Mouse (Mus musculus): ENCODE measurements around the gene Hoxa10. TPM values are rescaled to one million over a fixed set of nuclear protein-coding genes. Genes with fewer than 3 reads are reported as not detected.

Gene Hoxa10
- polyA plus RNA-seq, 1 experiment from 2014 or later = not detected

DNA sequence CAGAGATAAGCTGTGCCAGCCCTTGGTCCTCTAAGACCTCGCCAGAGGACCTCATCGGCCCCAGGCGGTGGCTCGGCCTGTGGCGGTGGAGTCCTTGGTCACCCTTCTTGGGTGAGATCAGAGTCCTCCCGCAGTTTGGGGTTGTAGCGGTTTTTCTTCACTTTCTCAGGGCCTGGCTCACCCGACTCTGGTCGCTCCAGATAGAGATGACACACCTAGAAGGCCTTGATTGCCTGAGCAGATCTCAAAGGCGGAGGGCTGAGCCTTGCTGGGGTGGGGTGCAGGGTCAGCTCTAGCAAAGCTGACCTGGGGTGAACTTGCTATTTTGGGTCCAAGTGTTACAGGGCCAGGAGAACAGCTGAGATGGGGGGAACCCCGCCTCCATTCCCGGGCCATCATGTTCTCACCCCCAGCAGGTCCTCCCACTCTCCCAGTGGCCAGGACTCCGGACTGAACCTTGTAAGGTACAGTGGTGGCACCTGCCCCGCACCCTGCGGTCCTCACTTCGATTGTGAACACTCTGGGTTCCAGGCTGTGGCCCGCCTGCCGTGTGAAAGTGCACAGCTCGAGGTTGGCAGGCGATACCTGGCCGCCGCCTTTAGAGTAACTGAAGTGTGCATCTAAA, 33.1 kb upstream of the Hoxa10 start:
- DNase-seq (ENCODE audit: low spot score) (peak; percentile 64), ATAC-seq (replicated peaks; ENCODE audit: low FRiP score) (no peak)
- no peak overlapping the region for H3K9ac ChIP-seq (ENCODE audit: low read length)
- peaks cover 92% of the 10 kb centered on the region for H3K27me3 ChIP-seq (ENCODE audit: control insufficient read depth, insufficient read depth, low read length)
- no peaks in the 10 kb centered on the region for H3K4me1 ChIP-seq (replicated peaks; ENCODE audit: control insufficient read depth, insufficient read depth, low read length)
- H3K4me2 ChIP-seq (ENCODE audit: low read depth, low read length, severe bottlenecking) = no peak overlapping the region
- H3K9me3 ChIP-seq (ENCODE audit: control insufficient read depth, low read length) = no peaks in the 10 kb centered on the region
- H3K36me3 ChIP-seq (ENCODE audit: control insufficient read depth, insufficient read depth, low read length) = no peaks in the 10 kb centered on the region
- no peak overlapping the region for H3K4me3 ChIP-seq (ENCODE audit: low read depth, low read length)
- 1% methylated on average over 22 of the region's 22 CpGs for WGBS
- no peak overlapping the region for H3K27ac ChIP-seq (ENCODE audit: low read depth, low read length)

DNA sequence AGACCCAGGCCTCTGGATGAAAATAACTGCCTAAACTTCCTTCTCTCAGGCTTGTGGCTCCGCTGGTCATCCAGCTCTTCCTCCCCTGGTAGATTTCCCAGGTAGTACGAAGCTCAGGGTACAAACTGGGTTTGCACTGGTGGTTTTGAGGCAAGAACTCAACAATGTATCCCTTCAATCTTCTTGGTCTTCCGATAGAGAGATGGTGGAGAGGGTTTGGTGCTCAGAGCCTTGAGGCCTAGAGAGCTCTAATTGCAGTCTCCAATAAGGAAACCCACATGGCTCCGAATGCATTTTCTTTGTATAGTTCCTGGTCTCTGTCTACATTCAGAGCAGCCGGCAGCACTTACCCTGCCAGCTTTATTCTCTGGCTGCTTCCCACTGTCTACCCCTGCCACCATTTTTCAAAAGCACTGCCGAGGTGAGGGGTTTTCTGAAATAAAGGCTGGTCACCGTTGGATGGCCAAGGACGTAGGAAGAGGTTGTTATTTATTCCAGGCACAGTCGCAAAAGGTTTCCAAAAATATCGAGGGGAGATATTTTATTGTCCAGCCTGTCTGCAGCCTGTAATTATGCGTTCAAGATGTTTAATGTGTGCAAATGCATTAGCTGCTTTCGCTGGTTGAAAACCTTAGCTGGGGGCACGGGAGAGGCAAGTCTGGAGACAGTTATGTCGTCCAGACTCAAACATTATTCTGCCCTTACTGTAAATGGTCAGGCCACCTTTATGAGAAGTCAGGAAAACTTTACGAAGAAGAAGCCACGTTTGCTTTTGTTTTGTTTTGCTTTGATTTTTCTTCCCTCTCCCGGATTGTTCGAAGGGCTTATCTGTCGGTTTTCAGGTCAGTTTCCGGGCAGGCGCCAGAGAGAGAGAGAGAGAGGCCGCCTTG, 32.4 kb upstream of the Hoxa10 start:
- Histone ChIP-seq H3K4me1 (replicated peaks; ENCODE audit: control insufficient read depth, insufficient read depth, low read length) (no peaks in the 10 kb centered on the region), H3K27me3 (ENCODE audit: control insufficient read depth, insufficient read depth, low read length) (peaks cover 98% of the 10 kb centered on the region), H3K9ac (ENCODE audit: low read length) (no peak overlapping the region), H3K36me3 (ENCODE audit: control insufficient read depth, insufficient read depth, low read length) (no peaks in the 10 kb centered on the region), H3K4me3 (ENCODE audit: low read depth, low read length) (no peak overlapping the region), H3K9me3 (ENCODE audit: control insufficient read depth, low read length) (no peaks in the 10 kb centered on the region), H3K4me2 (ENCODE audit: low read depth, low read length, severe bottlenecking) (no peak overlapping the region), H3K27ac (ENCODE audit: low read depth, low read length) (no peak overlapping the region)
- 2% methylated on average over 22 of the region's 22 CpGs for WGBS
- no peak for DNase-seq (ENCODE audit: low spot score)
- no peak for ATAC-seq (replicated peaks; ENCODE audit: low FRiP score)

DNA sequence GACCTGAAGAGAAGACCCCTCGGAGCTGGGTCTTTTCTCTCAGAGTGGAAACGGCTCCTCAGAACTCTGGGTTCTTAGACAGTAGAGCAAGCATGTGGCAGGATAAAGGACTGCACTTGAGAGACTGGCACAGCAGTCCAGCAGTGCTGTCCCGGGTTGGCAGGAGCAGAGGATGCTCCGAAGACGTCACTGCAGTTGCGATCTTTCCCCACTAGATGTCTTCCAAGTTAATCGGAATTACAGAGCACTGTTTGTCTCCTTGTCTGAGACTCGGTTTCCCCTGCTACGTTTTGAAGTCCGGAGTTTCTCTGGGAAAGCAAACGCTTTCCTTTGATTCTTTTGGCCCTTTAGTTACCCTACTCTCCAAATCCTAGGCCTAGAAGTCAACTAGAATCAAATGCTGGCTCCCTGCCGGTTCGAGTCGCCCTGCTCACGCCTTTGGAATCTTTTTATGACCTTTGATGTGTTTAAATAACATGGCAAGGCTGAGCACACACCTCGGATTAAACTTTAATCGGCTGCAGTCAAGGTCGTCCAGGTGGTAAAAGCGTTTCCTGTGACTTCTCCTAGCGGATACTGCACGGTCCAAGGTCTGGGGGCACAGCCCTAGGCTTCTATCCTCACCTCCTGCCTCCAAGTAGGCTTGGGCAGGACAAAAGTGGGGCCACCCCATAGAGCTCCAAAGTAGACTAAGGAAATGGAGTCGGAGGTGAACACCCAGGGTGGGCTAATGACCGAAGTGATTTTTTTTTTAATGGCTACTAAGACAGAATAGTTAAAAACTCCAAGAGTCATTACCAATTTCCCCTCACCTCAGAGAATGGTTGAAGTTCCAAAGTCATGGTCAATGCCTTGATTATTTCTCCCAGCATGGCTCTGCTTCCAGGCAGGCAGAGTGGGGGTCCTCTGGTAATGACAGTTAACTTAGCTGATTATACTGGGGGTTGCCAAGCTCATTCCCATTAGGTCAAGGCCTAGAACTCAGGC, 30.1 kb upstream of the Hoxa10 start:
- H3K27me3 ChIP-seq (ENCODE audit: control insufficient read depth, insufficient read depth, low read length) = peaks cover 95% of the 10 kb centered on the region
- H3K4me1 ChIP-seq (replicated peaks; ENCODE audit: control insufficient read depth, insufficient read depth, low read length) = no peaks in the 10 kb centered on the region
- H3K9ac ChIP-seq (ENCODE audit: low read length) = no peak overlapping the region
- H3K4me3 ChIP-seq (ENCODE audit: low read depth, low read length) = no peak overlapping the region
- 5% methylated on average over 23 of the region's 23 CpGs for WGBS
- ATAC-seq (replicated peaks; ENCODE audit: low FRiP score) = no peak
- DNase-seq (ENCODE audit: low spot score) = peak; percentile 80
- H3K9me3 ChIP-seq (ENCODE audit: control insufficient read depth, low read length) = no peaks in the 10 kb centered on the region
- no peak overlapping the region for H3K4me2 ChIP-seq (ENCODE audit: low read depth, low read length, severe bottlenecking)
- no peak overlapping the region for H3K27ac ChIP-seq (ENCODE audit: low read depth, low read length)
- H3K36me3 ChIP-seq (ENCODE audit: control insufficient read depth, insufficient read depth, low read length) = no peaks in the 10 kb centered on the region

DNA sequence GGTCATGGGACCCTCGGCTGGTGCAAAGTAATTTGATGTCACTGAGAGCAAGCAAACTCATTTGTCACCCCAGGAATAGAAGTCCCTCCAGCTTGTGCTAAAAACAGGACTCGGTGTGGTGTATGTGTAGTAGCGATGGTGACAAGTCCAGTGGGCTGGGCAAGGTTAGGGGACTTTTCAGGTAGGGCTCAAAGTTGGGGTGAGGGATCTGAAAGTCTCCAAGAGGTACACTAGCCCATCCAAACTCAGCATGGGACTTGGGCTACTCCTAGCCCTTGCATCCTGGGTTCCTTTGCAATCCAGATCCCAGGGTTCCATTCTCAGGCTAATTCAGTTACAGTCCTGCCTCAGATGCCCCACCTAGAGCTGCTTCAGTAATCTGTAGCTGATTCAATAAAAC, 28.1 kb upstream of the Hoxa10 start:
- Histone ChIP-seq H3K4me1 (replicated peaks; ENCODE audit: control insufficient read depth, insufficient read depth, low read length) (no peaks in the 10 kb centered on the region), H3K4me2 (ENCODE audit: low read depth, low read length, severe bottlenecking) (no peak overlapping the region), H3K9ac (ENCODE audit: low read length) (no peak overlapping the region), H3K27me3 (ENCODE audit: control insufficient read depth, insufficient read depth, low read length) (peaks cover 95% of the 10 kb centered on the region), H3K36me3 (ENCODE audit: control insufficient read depth, insufficient read depth, low read length) (no peaks in the 10 kb centered on the region), H3K9me3 (ENCODE audit: control insufficient read depth, low read length) (no peaks in the 10 kb centered on the region), H3K4me3 (ENCODE audit: low read depth, low read length) (no peak overlapping the region), H3K27ac (ENCODE audit: low read depth, low read length) (no peak overlapping the region)
- no peak for ATAC-seq (replicated peaks; ENCODE audit: low FRiP score)
- peak; percentile 43 for DNase-seq (ENCODE audit: low spot score)
- 4% methylated on average over 3 of the region's 3 CpGs for WGBS

DNA sequence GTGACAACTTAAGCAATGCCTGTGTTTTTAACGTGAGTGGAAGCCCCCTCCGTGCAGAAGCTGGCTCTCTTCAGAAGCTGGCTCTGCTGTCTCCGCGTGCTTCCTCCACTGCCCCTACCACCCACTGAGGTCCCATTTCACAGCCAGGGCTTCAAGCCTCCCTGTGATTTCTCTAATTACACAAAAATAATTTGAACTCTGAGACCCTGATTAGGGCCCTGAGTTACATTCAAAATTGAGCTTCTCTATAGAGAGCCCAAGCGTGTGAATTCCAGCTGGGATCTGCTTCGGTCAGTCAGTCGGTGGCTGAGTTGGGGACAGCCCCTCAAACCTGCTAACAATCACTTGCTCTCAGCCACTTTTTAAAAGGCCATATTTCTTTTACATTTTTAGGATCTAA, 27.7 kb upstream of the Hoxa10 start:
- 2% methylated on average over 7 of the region's 7 CpGs for WGBS
- ATAC-seq (replicated peaks; ENCODE audit: low FRiP score) = no peak
- DNase-seq (ENCODE audit: low spot score) = peak; percentile 39

DNA sequence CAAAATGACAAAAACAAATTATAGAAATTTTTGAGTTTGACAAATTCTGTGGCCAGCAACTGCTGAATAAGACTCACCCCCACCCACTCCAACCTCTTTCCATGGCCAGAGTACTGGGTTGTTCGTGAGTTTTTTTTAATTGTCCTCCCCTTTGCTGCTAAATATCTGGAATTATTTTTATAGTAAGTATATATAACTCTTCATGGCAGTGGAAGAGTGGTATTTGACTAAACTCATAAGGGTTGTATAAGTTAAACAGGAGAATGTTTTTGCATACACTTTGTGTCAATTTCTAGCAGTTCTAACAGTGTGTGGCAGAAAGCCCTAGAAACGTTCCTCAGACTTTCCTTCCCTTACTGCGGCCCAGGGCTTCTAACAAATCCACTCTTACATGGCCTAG, 27.0 kb upstream of the Hoxa10 start:
- Histone ChIP-seq H3K36me3 (ENCODE audit: control insufficient read depth, insufficient read depth, low read length) (no peaks in the 10 kb centered on the region), H3K4me3 (ENCODE audit: low read depth, low read length) (no peak overlapping the region), H3K4me2 (ENCODE audit: low read depth, low read length, severe bottlenecking) (no peak overlapping the region), H3K9ac (ENCODE audit: low read length) (no peak overlapping the region), H3K9me3 (ENCODE audit: control insufficient read depth, low read length) (no peaks in the 10 kb centered on the region), H3K27me3 (ENCODE audit: control insufficient read depth, insufficient read depth, low read length) (peaks cover 95% of the 10 kb centered on the region), H3K27ac (ENCODE audit: low read depth, low read length) (no peak overlapping the region), H3K4me1 (replicated peaks; ENCODE audit: control insufficient read depth, insufficient read depth, low read length) (no peaks in the 10 kb centered on the region)
- ATAC-seq (replicated peaks; ENCODE audit: low FRiP score) (no peak), DNase-seq (ENCODE audit: low spot score) (peak; percentile 41)
- 3% methylated on average over 3 of the region's 3 CpGs for WGBS

More for the DNA sequence above, 27.7 kb upstream of the Hoxa10 start:
- no peak overlapping the region for H3K4me2 ChIP-seq (ENCODE audit: low read depth, low read length, severe bottlenecking)
- no peak overlapping the region for H3K27ac ChIP-seq (ENCODE audit: low read depth, low read length)
- no peak overlapping the region for H3K4me3 ChIP-seq (ENCODE audit: low read depth, low read length)
- no peak overlapping the region for H3K9ac ChIP-seq (ENCODE audit: low read length)
- no peaks in the 10 kb centered on the region for H3K4me1 ChIP-seq (replicated peaks; ENCODE audit: control insufficient read depth, insufficient read depth, low read length)
- no peaks in the 10 kb centered on the region for H3K36me3 ChIP-seq (ENCODE audit: control insufficient read depth, insufficient read depth, low read length)
- H3K9me3 ChIP-seq (ENCODE audit: control insufficient read depth, low read length) = no peaks in the 10 kb centered on the region
- H3K27me3 ChIP-seq (ENCODE audit: control insufficient read depth, insufficient read depth, low read length) = peaks cover 95% of the 10 kb centered on the region

DNA sequence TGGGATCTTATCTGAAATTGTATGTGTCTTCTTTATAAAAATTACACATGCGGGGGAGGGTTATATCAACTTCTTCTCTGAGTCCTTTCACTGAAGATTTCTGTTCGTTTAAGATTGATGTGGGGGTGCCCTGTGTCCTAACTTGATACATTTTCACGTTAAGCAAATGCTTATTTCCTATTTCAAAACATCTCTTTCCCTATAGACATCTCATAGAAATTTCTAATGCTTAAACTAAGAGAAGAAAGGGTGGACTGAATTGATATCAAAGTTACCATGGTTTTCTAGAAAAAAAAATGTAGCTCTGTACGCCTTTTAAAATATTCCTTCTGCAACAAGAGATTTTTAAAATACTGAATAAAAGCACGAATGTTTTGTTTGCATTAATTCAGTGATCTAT, 26.6 kb upstream of the Hoxa10 start:
- no peak overlapping the region for H3K4me3 ChIP-seq (ENCODE audit: low read depth, low read length)
- WGBS = 14% methylated on average over 5 of the region's 5 CpGs
- DNase-seq (ENCODE audit: low spot score) (peak; percentile 24), ATAC-seq (replicated peaks; ENCODE audit: low FRiP score) (no peak)
- no peaks in the 10 kb centered on the region for H3K36me3 ChIP-seq (ENCODE audit: control insufficient read depth, insufficient read depth, low read length)
- peaks cover 95% of the 10 kb centered on the region for H3K27me3 ChIP-seq (ENCODE audit: control insufficient read depth, insufficient read depth, low read length)
- H3K9me3 ChIP-seq (ENCODE audit: control insufficient read depth, low read length) = no peaks in the 10 kb centered on the region
- H3K4me2 ChIP-seq (ENCODE audit: low read depth, low read length, severe bottlenecking) = no peak overlapping the region
- H3K27ac ChIP-seq (ENCODE audit: low read depth, low read length) = no peak overlapping the region
- 0 out of 2 replicates have a peak, but pooled peaks cover 2% of the 10 kb centered on the region for H3K4me1 ChIP-seq (replicated peaks; ENCODE audit: control insufficient read depth, insufficient read depth, low read length)
- H3K9ac ChIP-seq (ENCODE audit: low read length) = no peak overlapping the region

DNA sequence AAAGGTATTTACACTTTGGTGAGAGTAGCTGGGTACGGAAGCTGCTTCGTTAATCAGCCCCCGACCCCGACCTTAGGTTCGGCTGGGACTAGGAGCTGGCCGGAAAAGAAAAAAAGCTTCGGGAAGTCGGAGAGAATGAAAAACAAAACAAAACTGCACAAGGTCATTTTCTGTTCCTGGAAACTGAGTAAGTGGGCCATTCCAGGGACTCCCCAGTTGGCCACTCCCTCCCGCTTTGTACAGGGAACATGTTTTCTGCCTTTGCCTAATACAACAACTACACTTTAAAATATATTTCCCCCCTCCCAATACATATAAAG, 26.0 kb upstream of the Hoxa10 start:
- no peaks in the 10 kb centered on the region for H3K36me3 ChIP-seq (ENCODE audit: control insufficient read depth, insufficient read depth, low read length)
- H3K4me1 ChIP-seq (replicated peaks; ENCODE audit: control insufficient read depth, insufficient read depth, low read length) = 0 out of 2 replicates have a peak, but pooled peaks cover 2% of the 10 kb centered on the region
- ATAC-seq (replicated peaks; ENCODE audit: low FRiP score) (no peak), DNase-seq (ENCODE audit: low spot score) (peak; percentile 47)
- H3K9me3 ChIP-seq (ENCODE audit: control insufficient read depth, low read length) = no peaks in the 10 kb centered on the region
- no peak overlapping the region for H3K4me2 ChIP-seq (ENCODE audit: low read depth, low read length, severe bottlenecking)
- peaks cover 97% of the 10 kb centered on the region for H3K27me3 ChIP-seq (ENCODE audit: control insufficient read depth, insufficient read depth, low read length)
- H3K4me3 ChIP-seq (ENCODE audit: low read depth, low read length) = no peak overlapping the region
- H3K27ac ChIP-seq (ENCODE audit: low read depth, low read length) = no peak overlapping the region
- H3K9ac ChIP-seq (ENCODE audit: low read length) = no peak overlapping the region
- under 1% methylated on average over 9 of the region's 9 CpGs for WGBS

Measured in forebrain, embryonic 11.5 days (tissue).